Mouse (Mus musculus) natural killer cell, adult 2 months (primary cell): ENCODE results near the gene B830017H08Rik.
A peak's percentile ranks its signal among the peaks of the same experiment; 100 is the strongest.

Experiments used
- DNase-seq, 2 experiments: peaks; one replicate each; pipeline ENCODE4 v3.0.0; 2022; ENCODE audit warnings: low spot score in 2 of 2

Gene B830017H08Rik

GRCm38 (mm10) chr16:17832821-17833220 lies at the start of gene B830017H08Rik:
Gene B830017H08Rik, plus strand, starts transcription at chr16:17833121.
- DNase-seq: no peak

- DNase-seq: no peak
These were observed 47.6 kb upstream of the B830017H08Rik start for GRCm38 (mm10) chr16:17785337-17785736.

- no peak for DNase-seq
These were observed 40.2 kb upstream of the B830017H08Rik start for GRCm38 (mm10) chr16:17792728-17793127.

- no peak for DNase-seq
These were observed 38.9 kb upstream of the B830017H08Rik start for GRCm38 (mm10) chr16:17794047-17794446.

- DNase-seq: no peak
These were observed 37.3 kb upstream of the B830017H08Rik start for GRCm38 (mm10) chr16:17795643-17796042.

GRCm38 (mm10) chr16:17796519-17796918 lies 36.4 kb upstream of the B830017H08Rik start:
- DNase-seq: no peak

- no peak for DNase-seq
These were observed 35.7 kb upstream of the B830017H08Rik start, which contains the start of gene Scarf2 for GRCm38 (mm10) chr16:17796971-17797811. Gene Scarf2, plus strand, starts transcription at chr16:17797282.

- DNase-seq: no peak
These were observed 35.1 kb upstream of the B830017H08Rik start for GRCm38 (mm10) chr16:17797812-17798311.

GRCm38 (mm10) chr16:17798321-17799180 lies 34.4 kb upstream of the B830017H08Rik start:
- DNase-seq: no peak

GRCm38 (mm10) chr16:17799584-17799983 lies 33.3 kb upstream of the B830017H08Rik start:
- no peak for DNase-seq

- no peak for DNase-seq
These were observed 31.0 kb upstream of the B830017H08Rik start for GRCm38 (mm10) chr16:17801777-17802455.

GRCm38 (mm10) chr16:17802456-17802838 lies 30.5 kb upstream of the B830017H08Rik start:
- no peak for DNase-seq

- no peak for DNase-seq
These were observed 29.9 kb upstream of the B830017H08Rik start for GRCm38 (mm10) chr16:17802839-17803674.

- DNase-seq: no peak
These were observed 29.1 kb upstream of the B830017H08Rik start for GRCm38 (mm10) chr16:17803675-17804448.

- no peak for DNase-seq
These were observed 28.4 kb upstream of the B830017H08Rik start for GRCm38 (mm10) chr16:17804449-17804912.

GRCm38 (mm10) chr16:17804982-17805381 lies 27.9 kb upstream of the B830017H08Rik start:
- DNase-seq: no peak

- DNase-seq: no peak
These were observed 26.2 kb upstream of the B830017H08Rik start for GRCm38 (mm10) chr16:17806581-17807191.

- DNase-seq: peak; percentile 71 to 78
These were observed 25.5 kb upstream of the B830017H08Rik start for GRCm38 (mm10) chr16:17807192-17808009.

- DNase-seq: no peak
These were observed 23.8 kb upstream of the B830017H08Rik start for GRCm38 (mm10) chr16:17809125-17809524.
